Mouse (Mus musculus) spleen, embryonic (tissue): ENCODE data around the gene Gm21969.

Source experiments
- CTCF ChIA-PET: fragments of 350-600 bp; sonication (Branson Sonifier 250); formaldehyde crosslinking; loops from one replicate; lab custom pipeline; 2022; lab: Charles Lee

Gene Gm21969

GRCm38 (mm10) chr4:139614524-139615260 is 11.7 kb downstream of the Gm21969 start:
- CTCF ChIA-PET = interaction anchor here (0.6 kb wide), 1 partner anchor 44 kb away, joined by 4 read pairs; no protein-coding TSS in a partner anchor

- CTCF ChIA-PET = interaction anchor here (0.5 to 1.2 kb wide), 3 partner anchors 14 to 1626 kb away, joined by 4 to 7 read pairs (median 5); partner anchors contain the start of gene Gm21969
These were observed 13.5 kb downstream of the Gm21969 start for GRCm38 (mm10) chr4:139616276-139617000.

- CTCF ChIA-PET = interaction anchor here (0.5 to 0.6 kb wide), 2 partner anchors 303 to 1627 kb away, joined by 5 to 7 read pairs; no protein-coding TSS in a partner anchor
These were observed 14.0 kb downstream of the Gm21969 start for GRCm38 (mm10) chr4:139617001-139617364.

DNA sequence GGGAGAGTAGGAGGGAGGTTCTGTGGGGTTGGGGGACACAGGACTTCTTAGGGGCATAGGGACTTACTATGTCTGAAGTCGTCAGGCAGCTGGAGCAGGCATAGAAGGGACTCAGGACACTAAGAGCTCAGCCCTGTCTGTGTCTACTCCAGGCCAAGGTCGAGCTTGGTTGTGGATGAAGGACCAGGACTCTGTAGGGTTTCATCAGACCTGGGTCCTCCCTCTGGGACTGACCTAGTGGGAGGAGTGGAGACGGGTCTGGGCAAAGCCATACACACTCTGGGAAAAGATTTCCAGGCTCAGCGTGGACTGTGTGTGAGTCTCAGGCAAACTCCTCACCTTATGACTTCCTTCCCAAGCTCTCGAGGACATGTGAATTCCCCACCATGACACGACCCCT is 16.8 kb downstream of the Gm21969 start:
- CTCF ChIA-PET = interaction anchor here (0.7 kb wide), 1 partner anchor 9 kb away, joined by 8 read pairs; no protein-coding TSS in a partner anchor

DNA sequence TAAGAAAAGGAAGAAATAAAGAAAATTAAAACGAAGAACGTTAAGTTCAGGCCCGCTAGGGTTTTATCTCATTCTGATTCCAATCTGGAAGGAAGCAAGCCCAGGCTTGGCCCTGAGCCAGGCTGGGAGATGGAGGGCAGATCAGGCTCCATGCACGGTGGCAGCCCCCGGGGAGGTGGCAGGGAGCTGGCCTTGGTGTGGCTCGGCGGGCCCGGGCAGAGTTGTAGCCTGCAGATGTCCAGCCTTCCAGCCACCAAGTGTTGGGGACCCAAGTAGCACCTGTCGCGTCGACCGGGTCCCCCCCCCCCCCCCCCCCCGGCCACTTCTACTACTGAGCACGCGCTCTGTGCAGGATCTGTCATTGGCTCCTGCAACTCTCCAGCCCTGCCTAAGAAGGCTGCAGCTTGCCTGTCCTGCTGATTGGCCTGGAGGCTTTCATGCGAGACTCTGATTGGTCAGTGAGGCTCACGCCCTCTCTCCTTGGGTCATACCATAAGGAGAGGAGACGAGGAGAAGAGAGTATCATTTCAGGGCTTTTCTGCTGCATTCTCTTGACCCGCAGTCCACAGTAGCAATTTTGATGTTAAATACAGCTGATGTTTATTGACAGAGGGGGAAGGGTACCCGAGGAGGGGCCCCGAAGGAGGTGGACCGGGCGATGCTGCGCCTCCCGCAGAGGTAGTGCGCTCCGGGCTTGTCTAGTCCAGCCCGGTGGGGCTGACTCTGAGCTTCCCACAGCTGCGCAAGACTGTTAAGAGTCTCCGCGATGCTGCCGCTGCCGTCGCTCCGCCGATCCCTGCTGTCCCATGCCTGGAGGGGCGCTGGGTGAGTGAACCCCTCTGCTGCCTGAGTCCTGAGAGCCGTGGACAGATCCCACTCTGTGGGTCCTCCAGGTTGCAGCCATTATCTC is 19.6 kb downstream of the Gm21969 start, which contains the start of gene Aldh4a1:
Gene Aldh4a1 (plus strand): TSS at position 494 of the 910 bp plus-strand sequence.
- CTCF ChIA-PET = interaction anchor here (0.6 to 0.9 kb wide), 2 partner anchors 11 to 61 kb away, joined by 4 to 8 read pairs; no protein-coding TSS in a partner anchor

DNA sequence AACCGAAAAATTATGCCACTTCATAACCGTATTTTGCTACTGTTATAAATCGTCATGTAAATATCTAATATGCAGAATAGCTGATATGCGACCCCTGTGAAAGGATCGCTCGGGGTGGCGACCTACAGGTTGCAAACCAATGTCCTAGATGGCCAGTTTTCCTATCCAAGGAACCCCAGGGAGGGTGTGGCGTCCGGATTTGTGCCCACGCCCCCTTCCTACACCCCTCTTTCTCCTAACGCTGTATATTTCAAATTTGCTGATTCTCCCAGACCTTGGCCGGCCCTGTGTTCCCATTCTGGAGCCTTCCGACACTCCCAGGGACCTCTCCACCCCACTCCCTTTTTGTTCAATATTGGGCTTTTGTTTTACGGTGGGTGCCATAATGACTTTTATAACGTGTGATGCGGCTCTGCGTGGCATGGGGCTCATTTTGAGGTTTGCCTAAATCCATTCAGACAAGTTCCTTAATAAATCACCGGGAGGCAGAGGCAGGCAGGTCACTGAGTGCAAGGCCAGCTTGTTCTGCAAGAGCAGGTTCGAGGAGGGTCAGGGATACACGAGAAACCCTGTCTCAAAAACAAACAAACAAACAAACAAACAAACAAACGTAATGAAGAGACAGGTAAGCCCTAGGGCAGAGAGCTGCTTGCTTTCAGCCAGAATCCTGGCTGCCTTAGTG is 20.6 kb downstream of the Gm21969 start:
- CTCF ChIA-PET = interaction anchor here (0.9 kb wide), 1 partner anchor 12 kb away, joined by 8 read pairs; no protein-coding TSS in a partner anchor

DNA sequence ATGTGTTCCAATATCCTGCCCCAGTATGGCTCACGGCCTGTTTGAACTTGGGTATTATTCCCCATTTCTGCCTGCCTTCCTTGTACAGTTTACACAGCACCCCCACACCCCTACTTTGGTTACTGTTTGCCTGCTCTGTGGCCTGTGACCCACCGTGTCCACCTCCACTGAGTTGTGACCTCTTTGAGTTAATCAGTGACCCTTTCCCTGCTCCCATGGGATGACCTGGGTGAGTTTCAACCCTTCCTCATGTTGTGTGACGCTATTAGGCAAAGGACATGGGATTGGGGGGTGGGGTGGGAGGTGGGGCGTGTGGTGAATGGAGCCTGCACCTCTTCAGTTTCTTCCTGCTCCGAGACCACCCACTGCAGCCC is 21.1 kb downstream of the Gm21969 start:
- CTCF ChIA-PET = no interaction called here

DNA sequence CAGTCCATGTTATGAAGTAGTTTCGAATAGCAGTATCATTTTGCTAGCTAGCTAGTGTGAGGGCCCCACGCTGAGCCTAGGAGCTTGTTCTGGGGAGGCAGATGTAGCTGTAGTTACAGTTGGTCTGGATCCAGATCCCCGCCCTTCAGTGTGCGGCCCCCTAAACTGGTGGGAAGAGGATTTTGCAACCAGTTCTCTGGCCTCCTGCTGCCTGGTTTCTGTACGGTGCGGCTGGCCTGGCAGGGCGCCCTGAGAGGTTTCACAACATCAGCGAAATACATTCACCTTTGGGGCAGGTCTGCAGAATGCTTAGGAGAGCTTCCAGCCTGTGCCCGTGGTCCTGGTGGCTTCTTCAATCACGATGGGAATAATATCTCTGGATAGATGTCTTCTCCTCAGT is 21.7 kb downstream of the Gm21969 start:
- CTCF ChIA-PET = no interaction called here

DNA sequence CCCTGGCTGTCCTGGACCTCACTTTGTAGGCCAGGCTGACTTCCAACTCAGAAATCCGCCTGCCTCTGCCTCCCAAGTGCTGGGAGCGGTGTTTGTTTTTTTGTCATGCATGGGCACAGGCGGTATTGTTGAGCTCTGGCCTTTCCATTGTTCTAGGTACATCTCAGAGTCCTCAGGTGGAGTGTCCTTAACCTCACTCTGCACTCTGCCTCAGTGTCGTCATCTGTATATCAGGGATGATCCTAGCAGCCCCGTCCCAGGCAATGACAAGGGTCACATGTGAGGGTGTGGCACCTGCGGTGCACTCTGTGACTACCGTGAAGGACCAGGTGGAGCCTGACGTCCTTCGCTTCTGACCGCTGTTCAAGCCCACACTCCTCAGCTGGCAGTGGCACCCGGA is 24.4 kb downstream of the Gm21969 start:
- CTCF ChIA-PET = interaction anchor here (1.2 kb wide), 1 partner anchor 10 kb away, joined by 3 read pairs; no protein-coding TSS in a partner anchor

DNA sequence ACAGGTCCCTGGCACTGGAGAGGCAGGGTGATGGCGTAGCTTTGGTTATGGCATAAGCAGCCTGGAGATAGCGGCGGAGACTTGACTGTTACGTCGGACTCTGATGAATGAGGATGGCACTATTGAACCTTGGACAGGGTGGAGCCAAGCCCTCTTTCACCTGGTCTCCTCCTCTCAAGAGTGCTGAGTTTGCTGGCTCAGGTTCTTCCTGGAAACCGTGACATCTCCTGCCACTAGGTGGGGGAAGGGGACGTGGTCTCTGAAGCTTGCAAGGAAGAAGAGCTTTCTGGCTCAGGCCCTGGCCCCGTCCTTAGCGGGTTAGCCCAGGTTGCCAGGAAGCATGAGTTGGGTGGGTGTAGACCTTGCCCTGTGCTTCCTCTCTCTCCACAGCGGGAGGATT is 27.2 kb downstream of the Gm21969 start:
- CTCF ChIA-PET = no interaction called here

GRCm38 (mm10) chr4:139631141-139631540 is 28.2 kb downstream of the Gm21969 start:
- CTCF ChIA-PET = no interaction called here

GRCm38 (mm10) chr4:139631569-139632253 is 28.7 kb downstream of the Gm21969 start:
- CTCF ChIA-PET = no interaction called here

DNA sequence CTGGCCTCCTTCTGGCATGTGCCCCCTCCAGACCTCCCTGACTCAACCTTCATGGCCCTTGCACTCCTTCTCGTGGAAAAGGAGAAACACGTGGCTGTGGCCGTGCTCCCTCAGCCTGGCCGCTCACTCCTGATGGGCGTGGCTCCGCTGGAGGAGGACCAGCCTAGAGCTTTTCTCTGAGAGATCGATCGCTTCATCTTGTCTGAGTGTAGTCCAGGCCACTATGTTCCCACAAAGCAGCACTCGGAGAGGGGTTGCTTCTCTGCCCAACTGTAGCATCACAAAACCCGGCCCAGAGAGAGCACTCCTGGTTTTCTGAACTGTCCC is 29.2 kb downstream of the Gm21969 start:
- CTCF ChIA-PET = no interaction called here

GRCm38 (mm10) chr4:139636373-139636772 is 33.4 kb downstream of the Gm21969 start:
- CTCF ChIA-PET = interaction anchor here (0.9 kb wide), 1 partner anchor 25 kb away, joined by 5 read pairs; no protein-coding TSS in a partner anchor

DNA sequence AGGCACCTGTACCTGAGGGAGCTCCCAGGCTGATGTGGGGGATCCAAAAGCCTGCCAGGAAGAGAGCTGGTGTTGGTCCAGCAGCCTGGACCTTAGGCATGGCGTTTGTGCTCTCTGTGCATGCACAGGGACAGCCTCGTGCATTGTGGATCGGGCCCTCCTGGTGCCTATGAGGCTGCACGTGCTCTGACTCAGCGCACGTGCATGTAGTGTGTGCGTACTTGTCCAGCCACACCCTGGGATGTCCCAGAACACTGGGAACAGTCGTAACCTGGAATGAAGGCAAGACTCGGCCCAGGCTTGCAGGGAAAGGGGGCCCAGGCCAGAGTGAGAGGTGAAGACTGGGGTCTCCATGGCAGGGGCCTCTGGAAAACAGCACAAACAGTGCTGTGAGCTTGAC is 34.9 kb downstream of the Gm21969 start:
- CTCF ChIA-PET = interaction anchor here (0.6 to 1.3 kb wide), 3 partner anchors 10 to 185 kb away, joined by 3 to 4 read pairs (median 3); partner anchors contain the start of gene Gm21969

DNA sequence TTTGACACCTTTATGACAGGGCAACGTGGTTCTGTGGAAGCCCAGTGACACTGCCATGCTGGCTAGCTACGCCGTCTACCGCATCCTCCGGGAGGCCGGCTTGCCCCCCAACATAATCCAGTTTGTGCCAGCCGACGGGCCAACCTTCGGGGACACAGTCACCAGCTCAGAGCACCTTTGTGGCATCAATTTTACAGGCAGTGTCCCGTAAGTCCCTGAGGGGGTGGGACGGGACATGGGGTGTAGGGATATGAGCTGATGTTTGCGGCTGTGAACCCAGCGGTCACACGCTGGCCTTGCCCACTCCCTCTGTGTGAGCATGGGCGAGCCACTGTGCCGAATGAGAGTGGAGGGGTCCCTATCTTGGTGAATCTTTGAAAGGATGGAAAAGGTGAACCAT is 35.4 kb downstream of the Gm21969 start:
- CTCF ChIA-PET = interaction anchor here (0.6 kb wide), 1 partner anchor 184 kb away, joined by 3 read pairs; no protein-coding TSS in a partner anchor

DNA sequence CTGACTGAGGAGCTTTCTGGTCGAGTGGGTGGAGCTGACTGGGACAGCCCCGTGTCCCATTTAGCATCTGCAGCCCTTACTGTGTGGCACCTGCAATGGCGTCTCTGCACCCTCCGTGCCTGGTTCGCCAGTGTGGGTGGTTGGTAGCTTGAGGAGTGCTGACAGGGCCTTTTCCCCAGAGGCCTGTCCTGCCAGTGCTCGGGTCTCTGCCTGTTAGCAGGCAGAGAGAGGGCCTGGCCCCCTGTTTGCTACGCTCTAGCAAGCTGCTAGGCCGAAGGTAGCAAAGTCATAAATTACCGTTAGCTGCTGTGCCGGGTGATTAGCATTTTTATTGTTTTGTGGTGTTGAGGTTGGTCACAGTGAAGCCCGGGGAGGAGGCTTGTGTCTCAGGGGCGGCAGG is 36.8 kb downstream of the Gm21969 start:
- CTCF ChIA-PET = interaction anchor here (0.5 to 1.2 kb wide), 3 partner anchors 37 to 169 kb away, joined by 3 to 4 read pairs (median 3); partner anchors contain the start of gene Gm21969

DNA sequence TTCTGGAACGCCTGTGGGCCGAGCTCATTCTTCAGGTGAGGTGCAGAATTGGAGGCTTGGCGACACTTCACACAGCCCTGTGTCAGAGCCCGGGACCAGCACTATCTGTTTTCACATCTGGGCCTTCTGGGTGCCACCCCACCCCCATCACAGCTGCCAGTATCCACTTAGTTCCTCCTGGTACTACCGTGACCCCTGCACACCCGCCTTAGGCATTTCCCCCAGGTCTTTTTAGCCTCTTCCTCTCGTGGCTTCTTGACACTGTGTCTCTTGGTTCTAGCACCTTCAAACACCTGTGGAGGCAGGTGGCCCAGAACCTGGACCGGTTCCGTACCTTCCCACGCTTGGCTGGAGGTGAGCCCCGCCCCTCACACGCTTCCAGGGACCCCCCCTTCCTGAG is 37.3 kb downstream of the Gm21969 start:
- CTCF ChIA-PET = interaction anchor here (0.5 to 1.2 kb wide), 3 partner anchors 37 to 170 kb away, joined by 3 to 4 read pairs (median 3); partner anchors contain the start of gene Gm21969

- CTCF ChIA-PET = interaction anchor here (0.6 to 1.2 kb wide), 4 partner anchors 19 to 232 kb away, joined by 3 to 4 read pairs (median 3); partner anchors contain the start of gene Gm21969
These were observed 37.8 kb downstream of the Gm21969 start for GRCm38 (mm10) chr4:139640775-139641174.
